Mouse (Mus musculus) hindbrain, embryonic 14.5 days (tissue): ENCODE measurements around the gene Hdac11. TPM values are rescaled to one million over a fixed set of nuclear protein-coding genes. Genes with fewer than 3 reads are reported as not detected.

Experiments used
- ATAC-seq: fragments of 200-750 bp; cut with Nextera tagmentation; 2 replicates; pipeline ENCODE4 v1.8.0; 2017; ENCODE audit warnings: moderate number of reproducible peaks, mild to moderate bottlenecking, moderate TSS enrichment, moderate library complexity; ENCODE audit not compliant: low FRiP score
- DNase-seq: peaks from one replicate; pipeline ENCODE4 v3.0.0-alpha.2; 2015; ENCODE audit warnings: low spot score
- H3K27ac ChIP-seq: fragments of 300-500 bp; sonication (generic); 2 replicates; pipeline ENCODE4 v1.5.1; 2014; ENCODE audit warnings: mild to moderate bottlenecking, moderate library complexity
- H3K27me3 ChIP-seq: fragments of 300-500 bp; sonication (generic); 2 replicates; pipeline ENCODE4 v1.6.1; 2014; ENCODE audit warnings: mild to moderate bottlenecking, low read length, mixed read lengths; ENCODE audit not compliant: control insufficient read depth, insufficient read depth
- H3K36me3 ChIP-seq: fragments of 300-500 bp; sonication (generic); replicated peaks from 2 replicates; pipeline ENCODE4 v1.6.1; 2014; ENCODE audit not compliant: control insufficient read depth, insufficient read depth
- H3K4me1 ChIP-seq: fragments of 300-500 bp; sonication (generic); replicated peaks from 2 replicates; pipeline ENCODE4 v1.6.1; 2014; ENCODE audit warnings: antibody characterized with exemption, low read length, mixed read lengths; ENCODE audit not compliant: control insufficient read depth, insufficient read depth
- H3K4me2 ChIP-seq: fragments of 300-500 bp; sonication (generic); replicated peaks from 2 replicates; pipeline ENCODE4 v1.6.1; 2014; ENCODE audit warnings: mild to moderate bottlenecking, moderate library complexity
- H3K4me3 ChIP-seq: fragments of 300-500 bp; sonication (generic); replicated peaks from 2 replicates; pipeline ENCODE4 v1.5.1; 2014; ENCODE audit warnings: mild to moderate bottlenecking, low read length
- H3K9ac ChIP-seq: fragments of 300-500 bp; sonication (generic); 2 replicates; pipeline ENCODE4 v1.6.1; 2014
- H3K9me3 ChIP-seq: fragments of 300-500 bp; sonication (generic); 2 replicates; pipeline ENCODE4 v1.6.1; 2016; ENCODE audit warnings: low read length; ENCODE audit not compliant: control insufficient read depth
- WGBS: fragments of 180-500 bp; shearing (Covaris S2); extraction: QIAGEN DNeasy Blood & Tissue Kit; methylation state at CpG from one replicate; pipeline ENCODE4 v1.1.7; 2014; 5-methylcytosine and 5-hydroxymethylcytosine counted together
- polyA plus RNA-seq: library from polyadenylated mRNA; unstranded; fragments of >200 nt; fragmentation: Nextera tagmentation; extraction: Ambion mirVana; gene quantifications from 2 replicates; pipeline ENCODE4 v1.2.1, GENCODE M21; 2014

The Hdac11 gene
- polyA plus RNA-seq, 1 experiment from 2014 or later, result 42.7 TPM

DNA sequence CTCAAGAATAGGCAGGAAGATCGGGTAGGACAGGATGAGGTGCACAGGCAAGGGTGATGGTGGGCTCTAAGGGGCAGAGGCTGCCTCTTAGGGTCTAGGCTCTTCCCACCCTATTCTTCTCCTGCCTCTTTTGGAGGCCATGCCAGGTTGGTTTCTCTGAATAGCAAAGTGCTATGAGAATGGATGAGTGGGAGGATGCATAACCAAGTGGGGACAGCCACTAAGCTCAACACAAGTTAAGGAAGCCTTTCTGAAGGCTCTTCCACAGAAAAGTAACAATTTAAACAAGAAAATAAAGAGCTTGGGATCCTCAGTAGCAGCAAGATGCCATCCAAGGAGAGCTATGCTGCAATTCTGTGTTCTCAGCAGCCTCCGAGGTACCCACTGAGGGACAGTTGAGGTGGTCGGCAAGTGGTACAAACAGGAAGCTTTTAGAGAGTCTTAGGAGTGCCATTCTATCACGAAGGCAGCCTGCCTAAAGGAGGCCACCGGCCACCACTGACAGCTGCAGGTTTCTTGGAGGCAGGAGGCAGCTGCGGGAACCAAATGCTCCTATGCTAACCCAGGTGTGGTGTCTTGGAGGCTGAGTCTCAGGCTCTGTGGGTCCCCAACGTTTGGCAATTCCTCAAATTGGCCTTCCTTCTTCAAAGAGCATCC lies 3.4 kb upstream of the Hdac11 start:
- H3K4me2 ChIP-seq, result peak overlapping the region; percentile 47
- peaks cover 48% of the 10 kb centered on the region for H3K4me1 ChIP-seq
- H3K27me3 ChIP-seq, result no peaks in the 10 kb centered on the region
- 30% methylated on average over 7 of the region's 7 CpGs for WGBS
- no peak overlapping the region; the same call in 1 of the 2 replicates for H3K4me3 ChIP-seq
- no peaks in the 10 kb centered on the region for H3K9me3 ChIP-seq
- no peak for DNase-seq
- H3K27ac ChIP-seq, result peak overlapping the region; percentile 90
- H3K36me3 ChIP-seq, result no peaks in the 10 kb centered on the region
- ATAC-seq, result no peak
- H3K9ac ChIP-seq, result 0 out of 2 replicates have a peak overlapping the region, but pooled peaks have one; percentile 14

DNA sequence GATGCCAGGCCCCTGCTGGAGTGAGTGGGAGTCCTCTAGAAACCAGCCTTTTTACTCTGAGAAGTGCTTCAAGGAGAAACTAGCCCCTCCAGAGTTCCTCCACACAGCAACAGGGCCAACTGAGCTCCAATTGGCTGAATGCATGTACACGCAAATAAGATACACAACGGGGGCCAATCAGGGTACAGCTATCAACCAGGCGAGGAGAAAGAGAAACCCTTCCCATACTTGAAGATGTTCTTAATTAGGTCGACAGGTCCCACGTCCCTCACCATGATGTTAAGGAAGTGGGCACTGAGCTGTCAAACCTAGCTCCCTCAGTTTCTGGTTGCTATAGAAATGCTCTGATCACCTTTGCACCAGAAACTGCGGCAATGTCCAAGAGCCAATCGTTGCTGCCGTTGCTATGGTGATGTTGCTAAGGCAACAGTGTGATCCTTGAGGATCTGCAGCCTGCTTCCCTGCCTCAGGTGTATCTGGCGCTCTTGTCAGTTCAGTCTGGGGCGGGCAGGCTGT lies 2.9 kb upstream of the Hdac11 start:
- Histone ChIP-seq H3K9me3 (no peaks in the 10 kb centered on the region), H3K27ac (peak overlapping the region; percentile 90), H3K4me1 (peaks cover 54% of the 10 kb centered on the region), H3K27me3 (no peaks in the 10 kb centered on the region), H3K4me2 (peak overlapping the region; percentile 47), H3K4me3 (peak overlapping the region; percentile 24), H3K9ac (0 out of 2 replicates have a peak overlapping the region, but pooled peaks have one; percentile 14), H3K36me3 (no peaks in the 10 kb centered on the region)
- 1% methylated on average over 10 of the region's 10 CpGs for WGBS
- ATAC-seq (peak; percentile 85), DNase-seq (peak; percentile 84)

DNA sequence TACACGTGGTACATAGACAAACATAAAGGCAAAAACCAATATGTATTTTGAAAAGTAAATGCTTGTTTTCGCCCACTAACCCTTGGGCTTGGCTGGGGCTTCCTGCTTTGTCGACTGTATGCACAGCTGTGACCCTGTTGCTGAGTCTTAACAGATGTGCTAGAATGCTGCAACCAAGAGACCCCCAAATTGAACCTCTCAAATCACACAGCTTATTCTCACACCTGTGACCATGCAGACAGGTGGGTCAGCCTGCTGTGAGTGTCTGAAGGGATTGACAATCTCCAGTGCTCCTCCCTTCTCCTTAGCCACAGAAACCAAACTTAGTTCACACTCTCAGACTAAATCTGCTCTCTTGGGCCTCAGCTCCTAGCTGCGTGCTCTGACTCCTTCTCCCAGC lies 1.8 kb upstream of the Hdac11 start:
- Histone ChIP-seq H3K27me3 (no peaks in the 10 kb centered on the region), H3K9me3 (no peaks in the 10 kb centered on the region), H3K27ac (peak overlapping the region; percentile 90), H3K4me3 (no peak overlapping the region), H3K4me2 (no peak overlapping the region), H3K4me1 (peaks cover 64% of the 10 kb centered on the region), H3K9ac (no peak overlapping the region), H3K36me3 (0 out of 2 replicates have a peak, but pooled peaks cover 4% of the 10 kb centered on the region)
- ATAC-seq (no peak), DNase-seq (no peak)
- WGBS, result 67% methylated on average over 4 of the region's 4 CpGs

DNA sequence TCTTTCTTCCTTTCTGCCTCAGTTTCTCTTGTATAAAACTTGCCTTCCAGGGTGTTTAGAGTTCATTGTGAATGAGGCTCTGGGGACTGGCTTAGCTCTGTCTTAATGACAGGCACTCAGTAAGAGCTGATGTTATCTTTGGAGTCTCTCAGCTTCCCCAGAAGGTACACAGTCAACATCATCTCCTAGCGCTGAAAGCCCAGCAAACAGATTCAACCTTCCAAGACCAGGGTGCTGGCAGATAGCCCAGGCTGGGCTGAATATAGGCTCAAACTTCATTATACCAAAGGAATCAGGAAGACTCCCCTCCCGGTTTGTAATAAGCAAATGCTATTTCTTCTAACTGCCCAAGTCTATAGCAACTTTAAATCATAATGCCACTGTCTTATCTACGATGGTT lies 1.2 kb upstream of the Hdac11 start:
- Histone ChIP-seq H3K9ac (no peak overlapping the region), H3K4me2 (no peak overlapping the region), H3K36me3 (0 out of 2 replicates have a peak, but pooled peaks cover 4% of the 10 kb centered on the region), H3K4me1 (peaks cover 70% of the 10 kb centered on the region), H3K9me3 (no peaks in the 10 kb centered on the region), H3K27ac (no peak overlapping the region), H3K27me3 (no peaks in the 10 kb centered on the region), H3K4me3 (no peak overlapping the region)
- DNase-seq (no peak), ATAC-seq (no peak)
- WGBS, result 71% methylated on average over 3 of the region's 3 CpGs

DNA sequence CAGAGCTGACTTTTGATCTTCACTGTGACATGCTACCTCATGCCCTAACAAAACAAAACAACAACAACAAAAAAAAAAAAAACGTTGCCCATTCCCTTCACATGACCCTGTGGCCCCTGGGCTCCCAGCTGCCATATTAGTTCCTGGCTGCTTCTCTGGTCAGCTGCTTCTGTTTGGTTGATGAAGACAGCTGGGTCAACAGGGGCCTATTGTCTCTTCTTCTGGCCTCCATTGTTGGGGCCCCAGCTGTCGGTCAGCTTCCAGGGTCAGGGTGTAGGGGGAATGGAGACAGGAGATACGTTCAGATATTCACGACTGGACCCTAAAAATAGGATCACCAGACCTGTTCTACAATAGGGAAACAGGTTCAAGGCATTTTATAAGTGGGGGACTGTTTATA lies 403 bp upstream of the Hdac11 start:
- no peaks in the 10 kb centered on the region for H3K9me3 ChIP-seq
- 12% methylated on average over 4 of the region's 4 CpGs for WGBS
- H3K27ac ChIP-seq, result peak overlapping the region; percentile 89
- H3K4me1 ChIP-seq, result peaks cover 77% of the 10 kb centered on the region
- H3K4me3 ChIP-seq, result peak overlapping the region; percentile 63
- H3K27me3 ChIP-seq, result no peaks in the 10 kb centered on the region
- ATAC-seq (no peak), DNase-seq (no peak)
- peak overlapping the region; percentile 95 for H3K4me2 ChIP-seq
- H3K9ac ChIP-seq, result peak overlapping the region; percentile 78; the same call in 1 of the 2 replicates
- 0 out of 2 replicates have a peak, but pooled peaks cover 4% of the 10 kb centered on the region for H3K36me3 ChIP-seq

DNA sequence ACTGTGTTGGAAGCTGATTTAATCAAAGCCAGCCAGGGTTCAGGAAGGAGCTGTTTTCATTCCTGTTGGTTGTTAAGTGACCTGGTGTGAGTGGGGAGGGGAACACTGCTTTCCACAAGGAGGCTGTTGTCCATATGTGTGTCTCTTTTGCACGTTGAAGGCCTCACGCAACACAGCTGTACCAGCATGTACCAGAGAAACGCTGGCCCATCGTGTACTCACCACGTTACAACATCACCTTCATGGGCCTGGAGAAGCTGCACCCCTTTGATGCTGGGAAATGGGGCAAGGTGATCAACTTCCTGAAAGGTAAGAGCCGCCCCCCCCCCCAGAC lies 739 bp downstream of the Hdac11 start:
- Histone ChIP-seq H3K36me3 (0 out of 2 replicates have a peak, but pooled peaks cover 4% of the 10 kb centered on the region), H3K4me1 (peaks cover 77% of the 10 kb centered on the region), H3K4me2 (peak overlapping the region; percentile 95), H3K9me3 (no peaks in the 10 kb centered on the region), H3K9ac (peak overlapping the region; percentile 78), H3K4me3 (peak overlapping the region; percentile 63), H3K27ac (peak overlapping the region; percentile 89), H3K27me3 (no peaks in the 10 kb centered on the region)
- ATAC-seq (no peak), DNase-seq (no peak)
- WGBS, result 39% methylated on average over 6 of the region's 6 CpGs

DNA sequence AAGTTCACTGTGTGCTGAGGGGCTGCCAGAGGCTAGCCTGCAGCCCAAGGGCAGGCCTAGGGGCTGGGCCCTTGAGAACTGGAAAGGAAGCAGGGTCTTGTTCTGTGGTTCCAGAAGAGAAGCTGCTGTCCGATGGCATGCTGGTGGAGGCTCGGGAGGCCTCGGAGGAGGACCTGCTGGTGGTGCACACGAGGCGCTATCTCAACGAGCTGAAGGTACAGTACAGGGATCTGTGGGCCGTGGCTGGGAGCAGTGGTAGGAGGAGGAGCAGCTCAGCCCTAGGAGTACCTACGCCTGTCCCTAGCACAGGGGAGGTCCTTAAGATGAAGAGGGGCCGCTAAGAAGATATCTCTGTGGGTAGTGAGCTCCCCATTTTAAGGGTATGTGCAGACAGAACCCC lies 2.6 kb downstream of the Hdac11 start:
- H3K27ac ChIP-seq, result peak overlapping the region; percentile 11; the same call in 1 of the 2 replicates
- no peaks in the 10 kb centered on the region for H3K9me3 ChIP-seq
- peaks cover 62% of the 10 kb centered on the region for H3K4me1 ChIP-seq
- peak overlapping the region; percentile 95 for H3K4me2 ChIP-seq
- peak overlapping the region; percentile 31; the same call in 1 of the 2 replicates for H3K9ac ChIP-seq
- no peak overlapping the region; the same call in 1 of the 2 replicates for H3K4me3 ChIP-seq
- no peak for ATAC-seq
- 82% methylated on average over 9 of the region's 9 CpGs for WGBS
- DNase-seq, result no peak
- no peaks in the 10 kb centered on the region for H3K27me3 ChIP-seq
- 0 out of 2 replicates have a peak, but pooled peaks cover 4% of the 10 kb centered on the region for H3K36me3 ChIP-seq

DNA sequence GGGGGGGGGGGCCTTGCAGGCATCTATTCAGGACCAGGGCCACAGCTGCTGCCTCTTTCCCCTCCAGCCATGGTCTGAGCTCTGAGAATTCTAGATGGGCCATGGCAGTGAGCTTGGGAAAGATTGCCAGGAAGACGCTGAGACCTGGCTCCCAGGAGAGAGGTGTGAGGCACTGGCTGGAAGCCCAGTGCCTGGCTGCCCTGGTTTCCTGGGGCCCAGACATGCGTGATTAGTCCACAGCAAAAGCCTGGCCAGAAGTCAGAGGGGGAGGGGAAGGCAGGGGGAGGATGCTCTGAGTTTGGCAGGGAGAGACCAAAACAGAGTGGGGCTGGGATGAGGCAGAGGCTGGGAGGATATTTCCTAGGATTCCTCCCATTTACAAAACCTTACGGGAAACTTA lies 3.9 kb downstream of the Hdac11 start:
- Histone ChIP-seq H3K27ac (peak overlapping the region; percentile 45), H3K9ac (0 out of 2 replicates have a peak overlapping the region, but pooled peaks have one; percentile 10), H3K36me3 (peaks cover 5% of the 10 kb centered on the region; the same call in 1 of the 2 replicates), H3K9me3 (no peaks in the 10 kb centered on the region), H3K4me2 (no peak overlapping the region), H3K4me3 (no peak overlapping the region), H3K27me3 (no peaks in the 10 kb centered on the region), H3K4me1 (peaks cover 50% of the 10 kb centered on the region)
- WGBS, result 31% methylated on average over 3 of the region's 3 CpGs
- DNase-seq (peak; percentile 76), ATAC-seq (peak; percentile 24; the same call in 1 of the 2 replicates)

DNA sequence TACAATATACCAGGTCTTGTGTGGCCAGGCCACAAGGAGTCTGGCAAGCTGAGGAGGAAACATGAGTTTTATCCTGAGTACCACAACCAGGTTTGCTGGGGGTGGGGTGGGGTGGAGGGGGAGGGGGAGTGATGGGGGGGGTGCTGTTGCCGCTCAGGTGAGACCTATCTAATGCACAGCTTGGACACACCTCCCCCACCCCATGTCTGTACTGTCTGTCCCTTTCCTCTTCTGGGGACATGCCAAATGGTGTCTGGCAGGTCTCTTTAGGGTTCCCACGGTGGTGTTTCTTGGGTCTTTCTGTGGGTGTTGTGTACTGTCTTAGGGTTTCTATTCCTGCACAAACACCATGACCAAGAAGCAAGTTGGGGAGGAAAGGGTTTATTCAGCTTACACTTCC lies 4.5 kb downstream of the Hdac11 start:
- Histone ChIP-seq H3K9ac (no peak overlapping the region), H3K36me3 (peaks cover 10% of the 10 kb centered on the region; the same call in 1 of the 2 replicates), H3K4me3 (no peak overlapping the region), H3K4me1 (peaks cover 44% of the 10 kb centered on the region), H3K27ac (0 out of 2 replicates have a peak overlapping the region, but pooled peaks have one; percentile 45), H3K27me3 (no peaks in the 10 kb centered on the region), H3K4me2 (no peak overlapping the region), H3K9me3 (no peaks in the 10 kb centered on the region)
- no peak for DNase-seq
- no peak for ATAC-seq
- 68% methylated on average over 2 of the region's 2 CpGs for WGBS
